15 mouse cellular contexts compared by ENCODE assay signal in the genomic region with DNA sequence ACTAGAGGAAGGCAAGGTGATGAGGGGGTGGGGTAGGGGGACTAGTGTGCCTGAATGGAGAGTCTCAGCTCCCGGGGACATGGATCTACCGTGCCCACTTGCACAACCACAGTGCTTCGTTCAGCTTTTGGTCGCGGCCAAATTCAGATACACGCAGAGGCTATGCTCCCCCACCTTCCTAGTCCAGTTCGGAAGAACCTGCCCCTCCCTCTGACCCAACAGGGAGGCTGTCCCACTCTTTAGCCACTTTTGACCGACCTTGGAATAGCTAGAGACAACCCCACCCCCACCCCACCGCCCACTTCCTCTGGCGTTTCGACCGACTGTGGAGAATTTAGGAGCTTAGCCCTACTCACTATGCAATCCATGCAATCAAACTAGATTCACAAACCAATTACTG. TPM values are rescaled to one million over a fixed set of nuclear protein-coding genes. Genes with fewer than 3 reads are reported as not detected.
DNase-seq lines count a peak whose midpoint lies in the region; ATAC-seq lines count a peak whose summit lies in the region.
"Had no signal": no experiment of that assay in that cellular context is flagged by ENCODE, and none has a peak within 500 bp of the region (broad histone marks: within the 10 kb centered on the region; RNA-seq: fewer than 3 reads in every experiment).

No protein-coding gene starts in this region.

- H3K36me3 ChIP-seq in heart, embryonic 15.5 days = no peaks in the 10 kb centered on the region
- no peaks in the 10 kb centered on the region for H3K36me3 ChIP-seq in erythroblast, embryonic 14.5 days (ENCODE audit: control insufficient read depth)
- H3K36me3 ChIP-seq in liver, embryonic 15.5 days (replicated peaks) = no peaks in the 10 kb centered on the region
- H3K36me3 ChIP-seq: forebrain, embryonic 10.5 days; midbrain, embryonic 15.5 days had no signal

- H3K9ac ChIP-seq in heart, embryonic 15.5 days = no peak overlapping the region
- H3K9ac ChIP-seq in liver, embryonic 15.5 days = no peak overlapping the region
- H3K9ac ChIP-seq: hindbrain, embryonic 14.5 days; midbrain, embryonic 15.5 days had no signal

- no peak for ATAC-seq in heart, embryonic 15.5 days (replicated peaks; ENCODE audit: insufficient number of reproducible peaks, insufficient read depth, low FRiP score, low read depth)
- ATAC-seq in liver, embryonic 15.5 days (ENCODE audit: insufficient read depth) = peak; percentile 56
- ATAC-seq: midbrain, embryonic 15.5 days had no signal

- H3K4me2 ChIP-seq in heart, embryonic 15.5 days = peak overlapping the region; percentile 40
- H3K4me2 ChIP-seq in liver, embryonic 15.5 days = peak overlapping the region; percentile 38
- H3K4me2 ChIP-seq: hindbrain, embryonic 14.5 days; midbrain, embryonic 15.5 days had no signal

- 39% methylated on average over 12 of the region's 12 CpGs for WGBS in heart, embryonic 15.5 days
- WGBS in liver, embryonic 15.5 days (ENCODE audit: insufficient replicate concordance) = 26% methylated on average over 12 of the region's 12 CpGs

- intact Hi-C loops in heart, postnatal 25 days (cut with DNase I) = no loop called here

- H3K27ac ChIP-seq in heart, embryonic 15.5 days = no peak overlapping the region
- H3K27ac ChIP-seq in liver, embryonic 15.5 days (replicated peaks) = no peak overlapping the region
- H3K27ac ChIP-seq: forebrain, embryonic 10.5 days; hindbrain, embryonic 14.5 days; midbrain, embryonic 15.5 days had no signal

- no peaks in the 10 kb centered on the region for H3K9me3 ChIP-seq in heart, embryonic 15.5 days (replicated peaks)
- no peaks in the 10 kb centered on the region for H3K9me3 ChIP-seq in erythroblast, embryonic 14.5 days (ENCODE audit: control insufficient read depth, low read length)
- no peaks in the 10 kb centered on the region for H3K9me3 ChIP-seq in liver, embryonic 15.5 days (replicated peaks)
- H3K9me3 ChIP-seq: forebrain, embryonic 10.5 days; midbrain, embryonic 15.5 days had no signal

- 0 out of 2 replicates have a peak overlapping the region, but pooled peaks have one; percentile 7 for H3K4me3 ChIP-seq in heart, embryonic 15.5 days
- H3K4me3 ChIP-seq in erythroblast, embryonic 14.5 days (replicated peaks) = peak overlapping the region; percentile 12
- H3K4me3 ChIP-seq in liver, embryonic 15.5 days (replicated peaks) = no peak overlapping the region
- H3K4me3 ChIP-seq: forebrain, embryonic 10.5 days; midbrain, embryonic 15.5 days had no signal

- no peak for DNase-seq in heart, postnatal 25 days (ENCODE audit: low spot score)
- peak; percentile 61 for DNase-seq in R1 (ENCODE audit: low read depth, low spot score)
- DNase-seq in gastrocnemius, adult 8-10 months (ENCODE audit: low spot score in 2 of 2) = no peak
- DNase-seq in adrenal gland, adult (ENCODE audit: inconsistent age in 2 of 2, low spot score in 1 of 2) = no peak
- DNase-seq: cerebellum, postnatal 25 days; gastrocnemius, postnatal 36 days; kidney, adult 11 months; lung, adult 18-20 months had no signal

- H3K4me1 ChIP-seq in heart, embryonic 15.5 days (replicated peaks) = peaks cover 9% of the 10 kb centered on the region
- H3K4me1 ChIP-seq in erythroblast, embryonic 14.5 days (ENCODE audit: control insufficient read depth) = peaks cover 7% of the 10 kb centered on the region
- H3K4me1 ChIP-seq in liver, embryonic 15.5 days (replicated peaks) = peaks cover 11% of the 10 kb centered on the region

- peaks cover 3% of the 10 kb centered on the region; the same call in 1 of the 2 replicates for H3K27me3 ChIP-seq in heart, embryonic 15.5 days
- H3K27me3 ChIP-seq in erythroblast, embryonic 14.5 days (ENCODE audit: control insufficient read depth) = peaks cover 49% of the 10 kb centered on the region
- peaks cover 46% of the 10 kb centered on the region for H3K27me3 ChIP-seq in liver, embryonic 15.5 days

RNA-seq across cellular contexts. Expression of gene Gm10647, which starts 5.1 kb away (rescaled TPM):
- polyA plus RNA-seq in heart, embryonic 15.5 days (2015; fragmentation: Nextera tagmentation; extraction: Ambion mirVana) = 0.46 and 0.53 TPM in 2 replicates
- total RNA-seq in heart, postnatal 25 days (2021) = under 1 TPM in 1 of 2 experiments, not detected in 1; 0.11 TPM
- not detected in 2 replicates for polyA plus RNA-seq in erythroblast, embryonic 14.5 days (2012)
- 0.15 and 0.26 TPM in 2 replicates for polyA plus RNA-seq in liver, embryonic 15.5 days (2015; fragmentation: Nextera tagmentation; extraction: Ambion mirVana)
- total RNA-seq in gastrocnemius, adult 8-10 months (2022) = under 1 TPM in 1 of 4 experiments, not detected in 3; 0.13 TPM
- total RNA-seq: gastrocnemius, postnatal 36 days; megakaryocyte progenitor cell, adult 5-6 weeks had no signal

RNA-seq across cellular contexts. Expression of gene Aph1b, which starts 6.7 kb away (rescaled TPM):
- polyA plus RNA-seq in heart, embryonic 15.5 days (2015; fragmentation: Nextera tagmentation; extraction: Ambion mirVana) = 5.8 and 5.9 TPM in 2 replicates
- total RNA-seq in heart, postnatal 25 days (2021) = 1 to 10 TPM; 5.6 to 6.4 TPM
- 0.01 TPM in 1 of 2 replicates, not detected in the other for polyA plus RNA-seq in erythroblast, embryonic 14.5 days (2012)
- 1.5 and 1.6 TPM in 2 replicates for polyA plus RNA-seq in liver, embryonic 15.5 days (2015; fragmentation: Nextera tagmentation; extraction: Ambion mirVana)
- 1 to 10 TPM; 1.3 to 4.6 (median 2.2) TPM for total RNA-seq in gastrocnemius, adult 8-10 months (2022)

RNA-seq across cellular contexts. Expression of gene Aph1c, which starts 32.6 kb away (rescaled TPM):
- 1.7 and 2.7 TPM in 2 replicates for polyA plus RNA-seq in heart, embryonic 15.5 days (2015; fragmentation: Nextera tagmentation; extraction: Ambion mirVana)
- total RNA-seq in heart, postnatal 25 days (2021) = 1 to 10 TPM in 1 of 2 experiments, under 1 TPM in 1; 0.89 to 2.0 TPM
- polyA plus RNA-seq in erythroblast, embryonic 14.5 days (2012) = 0.01 TPM in 1 of 2 replicates, not detected in the other
- polyA plus RNA-seq in liver, embryonic 15.5 days (2015; fragmentation: Nextera tagmentation; extraction: Ambion mirVana) = 3.4 and 3.5 TPM in 2 replicates
- 1 to 10 TPM in 2 of 4 experiments, under 1 TPM in 2; 0.34 to 1.9 (median 1.3) TPM for total RNA-seq in gastrocnemius, adult 8-10 months (2022)
